Mouse (Mus musculus) gastrocnemius, postnatal 10 days (tissue): ENCODE measurements around the gene Wdr35. TPM values are rescaled to one million over a fixed set of nuclear protein-coding genes. Genes with fewer than 3 reads are reported as not detected.

Source experiments
- DNase-seq: peaks from one replicate; pipeline ENCODE4 v3.0.0; 2021; ENCODE audit warnings: mixed read lengths
- total RNA-seq, 2 experiments: library from RNA; stranded (reverse); gene quantifications; 2 replicates each; pipeline ENCODE4 v1.2.3; 2021

The Wdr35 gene
- total RNA-seq, 2 experiments from 2014 or later, result 10.7 to 13.9 TPM

- DNase-seq, result peak; percentile 81
These were observed 78.6 kb downstream of the Wdr35 start for GRCm38 (mm10) chr12:9052075-9052829.

DNA sequence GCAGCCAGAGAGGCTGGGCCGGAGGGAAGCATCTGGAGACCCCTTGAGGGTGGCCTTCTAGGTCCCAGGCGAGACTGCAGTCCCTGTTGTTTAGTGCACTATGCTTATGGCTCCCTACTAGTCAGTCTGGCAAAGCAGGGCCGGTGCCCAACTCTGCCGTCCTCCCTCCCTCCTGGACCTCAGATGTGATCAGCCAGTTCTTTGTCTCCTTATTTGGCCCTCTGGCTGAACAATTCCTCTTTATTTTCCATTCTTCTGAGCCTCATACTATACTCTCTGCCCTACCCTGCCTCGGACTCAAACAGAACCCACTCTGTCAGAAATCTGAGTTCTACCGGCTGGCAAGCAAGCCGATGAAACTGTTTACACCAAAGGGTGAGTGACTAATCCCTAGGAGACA, 79.7 kb downstream of the Wdr35 start:
- no peak for DNase-seq

GRCm38 (mm10) chr12:9054012-9054411, 80.3 kb downstream of the Wdr35 start:
- no peak for DNase-seq

GRCm38 (mm10) chr12:9055269-9055668, 81.6 kb downstream of the Wdr35 start:
- no peak for DNase-seq

GRCm38 (mm10) chr12:9059502-9059901, 85.8 kb downstream of the Wdr35 start:
- no peak for DNase-seq

GRCm38 (mm10) chr12:9059965-9060364, 86.3 kb downstream of the Wdr35 start:
- no peak for DNase-seq

GRCm38 (mm10) chr12:9063611-9064010, 89.9 kb downstream of the Wdr35 start:
- DNase-seq, result no peak

DNA sequence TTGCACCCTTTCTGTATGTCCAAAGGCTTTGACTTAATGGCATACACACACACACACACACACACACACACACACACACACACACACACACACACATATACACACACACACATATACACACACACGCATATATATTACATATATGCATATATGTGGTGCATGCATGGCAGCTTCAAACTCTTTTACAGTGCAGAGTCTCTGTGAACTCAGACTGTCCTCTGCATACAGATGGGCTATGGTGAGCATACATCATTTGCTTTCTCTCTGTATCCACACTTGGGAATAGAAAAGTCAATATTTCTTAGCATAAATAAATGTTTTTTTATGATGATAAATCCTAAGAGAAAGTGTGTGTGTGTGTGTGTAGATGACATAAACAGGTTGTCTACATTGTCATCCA, 97.4 kb downstream of the Wdr35 start:
- DNase-seq, result no peak

GRCm38 (mm10) chr12:9071493-9071892, 97.8 kb downstream of the Wdr35 start:
- no peak for DNase-seq

DNA sequence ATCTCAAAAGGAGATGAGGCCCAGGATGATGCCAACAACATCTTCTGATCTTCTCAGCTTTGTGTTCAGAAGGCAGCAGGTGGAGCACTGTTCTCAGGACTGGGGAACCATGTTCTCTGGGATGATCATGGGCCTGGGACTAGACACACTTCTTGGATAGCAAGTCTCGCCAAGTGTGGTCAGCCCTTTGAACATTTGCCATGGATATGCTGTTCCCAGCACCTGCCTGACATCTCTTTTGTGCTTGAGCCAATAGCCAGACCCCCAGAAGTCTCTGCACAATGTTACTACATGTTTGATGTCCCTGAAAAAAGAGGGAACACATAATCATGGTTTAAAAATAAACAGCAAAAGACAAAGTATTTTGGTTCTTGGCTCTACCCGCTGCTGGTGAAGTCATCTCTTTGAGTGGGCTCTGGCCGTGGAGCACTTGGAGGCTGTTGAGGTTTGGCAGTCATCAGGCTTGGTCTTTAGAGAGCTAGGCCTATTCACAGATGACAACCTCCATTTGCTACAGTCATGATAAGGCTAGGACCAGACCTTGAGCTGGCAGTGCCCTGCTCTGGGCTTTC, 103.9 kb downstream of the Wdr35 start:
- no peak for DNase-seq

Other genes with a start within 250 kb of the Wdr35 start
- gene Sdc1, start 202.6 kb upstream of the Wdr35 start, total RNA-seq, result 10 to 100 TPM; 15.2 to 20.3 TPM
- 100 to 1,000 TPM; 408 to 423 TPM for gene Laptm4a, start 52.2 kb upstream of the Wdr35 start, total RNA-seq
- gene Matn3, start 26.0 kb upstream of the Wdr35 start, total RNA-seq, result under 1 TPM; 0.54 to 0.92 TPM
- gene Ttc32, start 56.1 kb downstream of the Wdr35 start, total RNA-seq, result 10 to 100 TPM; 14.4 to 15.7 TPM